Mouse (Mus musculus): Measurements from ENCODE around the gene Hck.

The Hck gene

DNA sequence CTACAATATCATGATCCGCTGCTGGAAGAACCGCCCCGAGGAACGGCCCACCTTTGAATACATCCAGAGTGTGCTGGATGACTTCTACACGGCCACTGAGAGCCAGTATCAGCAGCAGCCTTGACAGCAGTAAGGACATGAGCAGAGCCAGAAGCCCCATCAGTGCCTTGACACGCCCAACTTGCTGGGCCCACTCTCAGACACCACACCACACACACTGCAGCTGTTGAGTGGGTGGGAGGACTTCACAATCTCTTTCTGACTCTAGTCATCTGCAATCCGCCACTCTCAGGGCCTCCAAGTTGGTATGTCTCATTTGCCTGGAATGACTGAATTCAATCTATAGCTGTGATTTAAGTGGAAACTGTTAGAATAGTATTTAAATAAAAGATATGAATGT lies 42.8 kb downstream of the Hck start:
- DNase-seq (ENCODE audit: low read depth in 1 of 2, low spot score in 2 of 2) = no peak

DNA sequence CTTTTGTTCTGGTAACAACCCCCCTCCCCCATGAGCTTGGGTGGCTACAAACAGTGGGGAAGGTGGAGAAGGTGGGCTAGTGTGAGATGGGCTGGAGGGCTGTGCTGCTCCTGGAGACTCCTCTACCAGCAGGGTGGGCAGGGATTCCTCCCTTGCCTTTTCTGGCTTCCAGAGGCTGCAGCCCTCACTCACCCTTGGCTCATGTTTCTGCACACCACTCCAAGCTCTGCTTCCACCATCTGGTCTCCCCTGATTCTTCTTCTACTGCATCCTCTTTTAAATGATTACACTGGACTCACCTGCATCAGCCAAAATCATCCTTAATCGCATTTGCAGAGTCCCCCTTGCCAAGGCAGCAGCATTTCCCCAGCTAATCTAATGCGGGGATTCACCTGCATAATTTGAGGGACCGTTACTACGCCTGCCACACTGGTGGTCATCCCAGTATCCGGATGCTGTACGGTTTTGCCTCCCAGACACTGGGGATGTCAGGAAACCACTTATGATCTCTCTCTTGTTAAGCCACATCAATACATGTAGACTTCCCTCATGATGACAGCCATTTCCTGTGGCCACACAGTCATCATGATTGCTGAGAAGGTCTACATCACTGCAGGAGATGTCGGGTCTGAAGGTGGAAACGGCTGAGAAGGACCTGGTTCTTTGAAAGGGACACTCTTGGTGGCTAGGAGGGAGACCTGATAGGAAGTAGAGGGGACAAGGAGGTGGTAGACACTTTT lies 43.8 kb downstream of the Hck start:
- DNase-seq (ENCODE audit: low read depth in 1 of 2, low spot score in 2 of 2) = no peak

DNA sequence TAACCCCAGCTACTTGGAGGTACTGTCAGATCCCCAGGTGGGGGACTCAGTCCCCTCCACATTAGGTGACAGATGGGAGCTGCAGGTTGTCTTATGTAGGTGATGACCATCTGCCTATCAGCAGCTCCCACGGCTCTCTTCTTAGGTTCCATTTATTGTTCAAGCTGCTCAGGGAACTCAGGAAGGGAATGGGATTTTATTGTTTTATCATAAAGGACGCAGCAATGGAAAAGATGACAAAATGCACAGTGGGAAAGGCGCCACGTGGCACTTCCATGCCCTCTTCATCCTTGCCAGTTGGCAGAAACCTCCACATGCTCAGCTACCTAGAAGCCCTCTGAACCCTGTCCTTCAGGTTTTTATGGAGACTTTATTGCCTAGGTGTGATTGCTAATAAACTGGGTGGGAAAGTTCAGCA lies 44.8 kb downstream of the Hck start:
- no peak for DNase-seq (ENCODE audit: low read depth in 1 of 2, low spot score in 2 of 2)

DNA sequence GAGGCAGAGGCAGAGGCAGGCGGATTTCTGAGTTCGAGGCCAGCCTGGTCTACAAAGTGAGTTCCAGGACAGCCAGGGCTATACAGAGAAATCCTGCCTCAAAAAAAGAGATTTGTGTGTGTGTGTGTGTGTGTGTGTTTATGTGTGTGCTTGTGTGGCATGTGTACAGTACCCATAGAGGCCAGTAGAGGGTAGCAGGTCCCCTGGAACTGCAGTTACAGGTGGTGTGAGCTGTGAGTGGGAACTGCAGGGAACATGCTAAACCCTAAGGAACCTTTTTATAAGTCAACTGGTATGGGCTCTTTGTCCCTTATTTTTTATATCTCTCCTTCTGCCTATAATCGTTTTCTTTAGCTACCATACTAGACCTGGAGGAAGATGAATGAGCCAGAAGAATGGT lies 49.0 kb downstream of the Hck start:
- no peak for DNase-seq (ENCODE audit: low read depth in 1 of 2, low spot score in 2 of 2)

DNA sequence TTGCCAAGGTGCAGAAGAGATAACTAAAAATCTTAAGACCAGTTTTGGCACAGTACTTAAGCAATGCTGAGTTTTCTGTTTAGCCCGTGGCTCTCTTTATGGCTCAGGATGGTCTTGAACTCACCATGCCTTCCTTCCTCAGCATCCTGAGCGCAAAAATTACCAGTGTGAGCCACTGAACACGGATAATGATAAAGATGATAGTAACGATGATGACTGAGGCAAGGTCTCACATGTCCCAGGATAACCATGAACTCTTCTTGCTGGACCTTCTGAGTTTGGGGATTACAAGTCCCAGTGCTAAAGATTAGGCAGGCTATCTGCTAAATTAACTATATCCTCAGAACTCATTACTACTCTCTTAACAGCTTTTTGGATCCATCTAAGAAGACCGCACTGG lies 51.9 kb downstream of the Hck start:
- no peak for DNase-seq (ENCODE audit: low read depth in 1 of 2, low spot score in 2 of 2)

DNA sequence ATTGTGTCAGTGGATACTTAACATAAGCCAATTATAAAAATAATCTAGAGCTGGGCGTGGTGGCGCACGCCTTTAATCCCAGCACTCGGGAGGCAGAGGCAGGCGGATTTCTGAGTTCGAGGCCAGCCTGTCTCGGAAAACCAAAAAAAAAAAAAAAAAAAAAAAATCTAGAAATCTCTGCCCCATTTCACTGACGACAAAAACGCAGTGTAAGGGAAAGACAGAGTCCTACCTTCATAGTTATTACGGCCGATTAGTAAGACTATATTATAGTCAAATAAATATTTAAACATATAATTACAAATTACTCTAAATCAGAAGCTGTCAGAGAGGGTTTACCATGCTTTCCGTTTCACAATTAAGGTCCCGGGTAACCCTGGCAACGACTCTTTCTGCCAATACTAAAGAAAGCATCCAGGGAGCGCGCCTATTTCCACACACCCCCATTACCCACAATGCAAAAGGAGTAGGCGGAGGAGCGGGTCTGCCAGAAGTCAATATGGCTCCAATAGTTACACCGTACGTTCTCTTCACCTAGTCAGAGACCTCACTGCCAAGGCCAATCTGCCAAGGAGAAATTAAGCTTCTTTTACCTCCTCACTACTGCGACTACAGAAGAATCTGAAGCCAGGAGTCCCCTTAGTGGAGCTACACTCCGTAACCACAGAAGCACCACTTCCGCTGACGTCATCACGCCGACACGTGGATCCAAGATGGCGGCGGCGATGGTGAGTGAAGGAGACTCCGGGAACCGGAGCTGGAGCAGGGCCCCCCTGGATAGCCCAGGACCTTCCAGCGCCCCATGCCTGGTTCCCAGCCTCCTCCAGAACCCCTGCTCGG lies 52.8 kb downstream of the Hck start, which contains the start of gene Tm9sf4:
TSS of gene Tm9sf4 (plus strand) at position 460 of the 840 bp plus-strand sequence.
- DNase-seq (ENCODE audit: low read depth in 1 of 2, low spot score in 2 of 2) = peak; percentile 83 to 95

DNA sequence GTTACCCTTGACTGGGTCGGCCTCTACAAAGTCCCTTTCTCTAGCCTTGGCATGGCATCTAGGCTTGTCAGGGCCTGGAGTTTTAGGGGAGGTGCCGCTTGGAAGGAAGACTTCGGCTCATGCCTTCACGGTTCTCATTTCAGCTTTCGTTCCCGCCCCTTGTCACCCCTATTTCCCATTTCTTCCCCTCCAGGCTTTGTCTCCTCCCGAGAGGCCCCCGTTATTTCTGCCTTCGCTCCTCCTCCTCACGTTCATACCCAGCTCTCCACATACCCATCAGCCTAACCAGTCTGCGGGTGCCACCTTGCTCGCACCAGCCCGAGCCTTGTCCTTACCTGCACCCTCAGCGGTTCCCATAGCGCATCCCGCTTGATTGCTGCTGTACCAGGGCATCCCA lies 53.4 kb downstream of the Hck start:
- DNase-seq (ENCODE audit: low read depth in 1 of 2, low spot score in 2 of 2) = no peak

DNA sequence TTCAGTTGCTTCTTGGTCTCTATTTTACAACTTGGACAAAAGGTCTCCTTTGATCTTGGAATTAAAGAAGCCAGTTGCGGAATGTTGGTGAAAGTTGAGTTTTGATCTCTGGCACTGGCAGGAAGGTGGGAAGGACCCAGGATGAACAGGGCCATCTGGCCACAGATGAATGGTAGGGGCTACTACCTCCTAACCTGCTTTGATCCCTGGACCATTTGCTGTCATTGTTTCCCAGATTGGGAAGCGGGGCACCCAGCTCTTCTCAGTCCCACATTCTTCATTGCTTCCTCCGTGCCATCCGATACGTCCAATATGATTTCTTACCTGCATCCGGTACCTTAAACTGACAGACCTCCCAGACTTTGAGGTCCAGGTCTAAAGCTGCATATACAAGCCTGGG lies 58.9 kb downstream of the Hck start:
- no peak for DNase-seq (ENCODE audit: low read depth in 1 of 2, low spot score in 2 of 2)

DNA sequence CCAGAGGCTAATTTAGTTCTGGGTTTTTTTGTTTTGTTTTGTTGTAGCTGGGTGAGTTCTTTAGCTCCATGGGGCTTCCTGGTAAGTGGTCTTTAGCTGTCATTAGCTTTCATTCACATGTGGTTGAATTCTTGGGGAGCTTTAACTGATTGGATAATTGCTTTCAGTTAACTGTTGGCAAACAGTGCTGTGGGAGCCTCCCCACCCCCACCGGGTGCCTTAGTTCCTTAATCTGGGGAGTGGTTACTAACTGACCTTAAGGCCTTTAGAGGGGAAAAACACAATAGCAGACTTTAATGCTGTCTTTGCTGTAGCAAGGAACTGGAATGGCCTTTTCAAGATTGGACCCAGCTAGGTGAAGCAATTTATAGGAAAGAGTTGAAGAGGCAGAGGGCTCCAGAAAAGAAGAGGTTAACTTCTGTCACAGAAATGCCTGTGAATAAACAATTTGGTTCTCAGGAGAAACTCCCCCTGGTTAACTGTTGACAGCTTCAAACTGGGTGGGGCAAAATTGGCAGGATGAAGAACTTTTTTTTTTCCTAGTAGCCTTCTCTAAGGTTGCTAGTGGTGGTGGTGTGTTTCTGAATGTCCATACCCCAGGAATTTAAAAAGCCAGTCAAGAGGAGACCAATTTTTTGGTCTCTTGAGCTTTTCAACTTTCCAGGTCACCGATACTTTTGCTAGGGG lies 60.0 kb downstream of the Hck start:
- DNase-seq (ENCODE audit: low read depth in 1 of 2, low spot score in 2 of 2) = peak; percentile 78 to 82

DNA sequence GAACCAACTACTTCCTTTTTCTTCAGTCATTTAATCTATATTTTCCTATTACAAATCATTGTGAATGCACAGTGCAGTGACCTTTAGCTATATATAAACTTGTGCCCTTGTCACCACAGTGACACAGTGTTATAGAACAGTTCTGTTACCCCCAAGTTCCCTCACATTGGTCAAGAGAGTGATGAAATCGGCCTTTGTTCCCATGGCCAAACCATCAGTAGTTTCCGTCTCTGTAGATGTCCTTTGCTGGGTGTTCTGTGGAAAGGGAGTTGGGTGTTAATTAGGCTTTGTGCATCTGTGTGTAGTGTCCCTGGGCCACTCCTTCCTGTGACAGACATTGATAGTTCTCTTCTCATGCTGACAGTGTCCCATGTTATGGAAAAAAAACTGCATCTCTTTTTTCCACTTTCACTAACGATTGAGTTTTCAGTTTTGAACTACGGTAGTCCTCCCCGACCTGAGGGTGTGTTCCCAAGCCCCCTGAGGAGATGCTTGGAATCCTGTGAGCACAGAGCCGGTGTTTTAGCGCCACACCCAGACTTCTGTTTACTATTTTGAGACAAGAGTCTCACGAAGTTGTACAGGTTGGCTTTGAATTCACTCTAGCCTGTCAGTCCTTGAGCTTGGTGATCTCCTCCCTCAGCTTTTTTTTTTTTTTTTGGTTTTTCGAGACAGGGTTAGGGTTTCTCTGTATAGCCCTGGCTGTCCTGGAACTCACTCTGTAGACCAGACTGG lies 62.4 kb downstream of the Hck start:
- DNase-seq (ENCODE audit: low read depth in 1 of 2, low spot score in 2 of 2) = peak; percentile 70 to 77

DNA sequence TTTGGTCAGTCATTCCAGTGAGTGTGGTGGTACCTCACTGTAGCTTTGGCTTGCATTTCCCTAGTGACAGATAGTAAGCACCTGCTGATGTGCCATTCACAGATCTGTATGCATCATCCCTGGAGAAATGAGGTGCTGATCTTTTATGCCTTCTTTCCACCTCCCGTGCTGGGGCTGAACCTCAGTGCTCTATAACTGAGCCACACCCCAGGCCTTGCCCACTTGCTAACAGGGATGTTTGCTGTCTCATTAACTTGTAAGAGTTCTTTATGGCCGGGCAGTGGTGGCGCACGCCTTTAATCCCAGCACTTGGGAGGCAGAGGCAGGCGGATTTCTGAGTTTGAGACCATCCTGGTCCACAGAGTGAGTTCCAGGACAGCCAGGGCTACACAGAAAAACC lies 63.7 kb downstream of the Hck start:
- DNase-seq (ENCODE audit: low read depth in 1 of 2, low spot score in 2 of 2) = no peak

DNA sequence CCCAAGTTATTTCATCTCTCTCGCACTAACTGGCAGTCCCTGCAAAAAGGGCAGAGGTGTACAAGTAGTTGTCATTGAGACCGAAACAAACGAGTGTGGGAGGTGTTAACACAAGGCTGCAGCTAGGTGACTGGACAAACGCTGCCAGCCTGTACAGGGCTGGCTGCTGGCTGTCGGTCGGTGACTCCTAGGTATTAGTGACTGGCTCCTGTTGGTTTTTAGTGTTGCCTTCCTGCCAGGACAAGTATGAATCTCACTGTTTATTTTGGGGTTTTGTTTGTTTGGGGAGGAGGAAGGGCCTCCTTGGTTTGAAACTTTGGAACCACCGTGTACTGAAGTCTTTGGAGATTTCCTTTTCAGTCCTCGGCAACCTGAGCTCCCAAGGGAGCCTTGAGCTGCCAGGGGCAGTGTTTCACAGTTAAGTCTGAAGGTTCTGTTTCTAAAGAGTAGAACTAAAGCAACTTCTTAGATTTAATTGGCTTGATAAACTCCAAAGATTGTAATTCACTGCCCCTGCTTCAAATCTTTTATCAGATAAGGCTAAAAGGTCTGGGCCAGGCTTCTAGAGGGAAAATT lies 67.8 kb downstream of the Hck start:
- DNase-seq (ENCODE audit: low read depth in 1 of 2, low spot score in 2 of 2) = no peak

DNA sequence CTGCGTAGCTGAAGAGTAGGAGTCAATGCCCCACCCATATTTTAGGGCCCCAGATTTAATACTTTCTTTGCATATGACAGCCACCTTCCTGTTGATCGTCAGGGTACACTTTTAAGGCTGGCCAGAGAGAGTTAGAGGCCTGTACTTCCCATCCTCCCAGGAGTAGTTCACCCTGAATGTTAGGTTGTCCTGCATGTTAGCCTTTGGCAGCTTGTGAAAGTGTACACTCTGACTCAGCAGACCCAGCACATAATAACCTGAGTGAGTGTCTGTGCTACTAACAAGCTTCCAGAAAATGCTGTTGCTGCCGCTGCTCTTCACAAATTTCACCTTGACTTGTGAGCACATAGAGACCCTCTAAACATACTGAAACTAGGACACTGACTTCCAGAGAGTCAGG lies 68.9 kb downstream of the Hck start:
- DNase-seq (ENCODE audit: low read depth in 1 of 2, low spot score in 2 of 2) = no peak

DNA sequence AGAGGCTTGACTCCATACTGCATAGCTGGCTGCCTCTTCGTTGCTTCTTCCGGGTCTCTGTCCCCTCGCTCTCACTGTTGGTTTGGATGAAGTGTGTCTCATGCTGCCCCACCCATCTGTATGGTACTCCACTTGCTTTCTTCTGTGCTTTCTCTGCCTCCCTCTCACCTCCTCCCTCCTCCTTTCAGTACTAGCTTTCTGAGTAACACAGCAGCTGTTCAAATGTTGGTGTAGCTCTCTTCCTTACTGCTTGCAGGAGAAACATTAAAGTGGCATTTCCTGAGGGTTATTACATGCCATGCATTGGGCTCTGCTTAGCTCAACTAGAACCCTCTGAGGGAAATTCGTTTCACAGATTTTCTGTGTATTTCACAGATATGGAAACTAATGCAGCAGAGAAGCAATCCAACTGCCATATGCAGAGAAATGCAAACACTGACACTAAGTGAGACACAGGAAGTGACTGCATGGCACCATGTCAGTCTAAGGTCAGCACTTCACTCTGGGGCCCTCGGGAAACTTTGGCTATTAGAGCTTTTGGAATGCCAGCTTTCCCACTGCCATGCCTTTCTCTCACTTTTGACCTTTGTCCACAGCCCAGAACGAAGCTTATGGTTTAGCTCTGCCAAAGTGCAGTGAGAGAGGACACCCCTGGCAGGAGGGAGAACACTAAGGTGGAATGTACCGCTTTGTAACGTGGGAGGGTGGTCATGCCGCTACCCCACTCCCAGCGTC lies 71.0 kb downstream of the Hck start:
- DNase-seq (ENCODE audit: low read depth in 1 of 2, low spot score in 2 of 2) = no peak

DNA sequence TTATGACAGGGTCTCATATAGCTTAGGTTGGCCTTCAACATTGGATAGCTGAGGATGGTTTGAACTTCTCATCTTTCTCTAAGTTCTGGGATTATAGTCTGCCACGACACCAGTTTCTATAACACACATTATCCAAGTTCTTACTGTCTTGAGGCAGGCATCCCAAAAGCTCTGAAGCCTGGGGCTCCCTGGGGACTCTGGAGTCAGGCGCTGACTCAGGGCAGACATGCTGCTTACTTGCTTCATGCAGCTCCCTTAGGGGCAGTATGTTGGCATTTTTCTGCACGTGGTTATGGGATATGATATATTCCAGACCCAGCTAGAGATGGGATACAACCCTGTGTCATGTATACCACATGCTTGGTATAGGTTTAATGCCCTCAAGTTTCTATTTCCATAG lies 71.7 kb downstream of the Hck start:
- DNase-seq (ENCODE audit: low read depth in 1 of 2, low spot score in 2 of 2) = no peak

DNA sequence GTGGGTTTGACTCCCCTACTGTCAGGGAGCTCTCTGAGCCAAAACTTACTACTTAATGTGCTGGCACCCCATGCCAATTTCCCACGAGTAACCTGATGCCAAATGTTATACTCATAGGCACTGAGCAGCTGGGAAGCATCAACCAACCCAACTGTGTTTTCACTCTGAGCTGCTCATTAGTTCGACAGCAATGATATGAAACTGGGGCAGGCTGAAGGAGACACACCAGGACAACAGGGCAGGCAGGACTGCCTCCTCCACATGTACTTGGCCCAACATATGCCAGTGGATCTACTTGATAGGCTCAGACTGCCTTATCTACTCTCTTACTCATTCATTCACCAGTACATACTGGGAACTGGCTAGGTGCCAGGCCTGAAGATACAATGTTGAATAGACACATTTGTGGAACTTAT lies 77.9 kb downstream of the Hck start:
- no peak for DNase-seq (ENCODE audit: low read depth in 1 of 2, low spot score in 2 of 2)

DNA sequence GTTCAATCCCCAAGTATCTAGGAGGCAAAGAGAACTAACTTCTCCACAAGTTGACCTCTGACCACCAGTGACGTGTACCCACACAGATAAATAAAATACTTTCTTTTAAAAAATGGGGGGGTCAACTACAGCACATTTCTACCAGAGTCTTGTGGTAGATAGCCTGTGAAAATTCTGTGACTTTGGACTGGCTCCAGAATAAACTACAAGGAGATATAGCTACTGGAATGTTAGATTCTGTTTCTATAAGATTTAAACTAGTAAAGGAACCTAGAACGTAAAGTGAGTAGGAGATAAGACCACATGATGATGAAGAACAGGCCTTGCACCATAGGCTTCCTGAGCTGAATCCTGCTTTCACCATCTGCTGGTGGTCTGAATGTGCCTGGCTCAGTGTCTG lies 79.6 kb downstream of the Hck start:
- no peak for DNase-seq (ENCODE audit: low read depth in 1 of 2, low spot score in 2 of 2)

DNA sequence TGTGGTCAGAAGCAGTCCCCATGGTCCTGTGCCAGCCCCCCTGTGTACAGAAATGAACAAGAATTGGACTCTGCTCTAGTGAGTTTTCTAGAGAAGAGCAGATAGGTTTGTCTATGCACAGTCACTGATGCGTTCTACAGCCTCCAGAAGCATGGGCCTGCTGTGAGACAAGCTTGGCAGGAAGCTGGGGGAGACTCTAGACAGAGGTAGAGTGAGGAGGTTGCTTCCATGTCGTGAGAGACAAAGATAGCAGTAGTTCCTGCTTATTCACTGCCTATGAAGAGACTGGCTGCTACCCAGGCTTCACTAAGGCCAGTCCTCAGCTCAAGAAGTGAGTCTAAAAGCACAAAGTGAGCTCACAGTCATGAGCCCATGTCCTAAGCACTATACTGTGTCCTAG lies 83.0 kb downstream of the Hck start:
- no peak for DNase-seq (ENCODE audit: low read depth in 1 of 2, low spot score in 2 of 2)

DNA sequence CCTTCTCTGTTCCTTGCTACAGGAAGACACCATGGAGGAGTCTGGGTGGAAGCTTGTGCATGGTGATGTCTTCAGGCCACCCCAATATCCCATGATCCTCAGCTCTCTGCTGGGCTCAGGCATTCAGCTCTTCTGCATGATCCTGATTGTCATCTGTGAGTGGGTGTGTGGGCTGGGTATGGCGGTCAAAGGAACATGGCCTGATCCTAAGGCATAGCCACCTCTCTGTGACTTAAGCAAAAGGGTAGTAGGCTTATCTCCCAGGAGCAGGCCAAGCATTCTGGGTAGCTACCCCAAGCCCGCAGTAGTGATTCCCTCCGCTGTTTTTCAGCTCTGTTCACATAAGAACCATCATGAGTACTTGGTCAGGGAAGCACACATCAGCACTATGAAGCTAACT lies 86.0 kb downstream of the Hck start:
- no peak for DNase-seq (ENCODE audit: low read depth in 1 of 2, low spot score in 2 of 2)

DNA sequence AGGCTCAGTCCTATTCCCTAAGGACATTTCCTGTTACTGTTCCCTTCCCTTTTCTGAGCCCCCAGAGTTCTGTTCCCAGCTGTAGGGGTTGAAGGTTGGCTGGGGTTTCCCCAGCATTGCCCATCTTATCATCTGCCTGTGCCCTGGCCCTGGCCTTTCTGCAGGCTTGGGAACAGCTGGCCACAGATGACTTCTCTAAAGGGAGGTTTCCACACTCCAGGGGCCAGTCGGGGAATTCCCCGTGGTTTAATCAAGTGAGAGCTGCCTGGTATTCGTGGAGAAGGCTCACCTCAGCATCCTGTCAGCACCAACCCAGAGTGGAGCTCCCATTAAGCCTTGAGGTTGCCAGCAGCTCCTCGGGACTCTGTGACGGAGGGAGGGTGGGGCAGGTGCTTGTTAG lies 90.2 kb downstream of the Hck start:
- DNase-seq (ENCODE audit: low read depth in 1 of 2, low spot score in 2 of 2) = peak in 1 of 2 experiments; percentile 51

Data from monocyte, adult 2 months (primary cell).